Mouse (Mus musculus) gastrocnemius, adult 2 months (tissue): ENCODE data around the gene 1600002K03Rik. TPM values are rescaled to one million over a fixed set of nuclear protein-coding genes. Genes with fewer than 3 reads are reported as not detected.

Experiments
- DNase-seq: peaks from one replicate; pipeline ENCODE4 v3.0.0; 2022
- H3K27ac ChIP-seq: fragments of 200-600 bp; 2 replicates; pipeline ENCODE4 v1.8.1; 2022; ENCODE audit warnings: mild to moderate bottlenecking
- H3K4me3 ChIP-seq: fragments of 200-600 bp; 2 replicates; pipeline ENCODE4 v1.8.1; 2022; ENCODE audit warnings: mild to moderate bottlenecking, moderate library complexity
- CTCF ChIP-seq: fragments of 200-600 bp; IDR thresholded peaks from 2 replicates; pipeline ENCODE4 v1.8.1; 2022; ENCODE audit warnings: antibody characterized with exemption, mild to moderate bottlenecking, moderate library complexity
- intact Hi-C: fragments of 180-260 bp; cut with DNase I; formaldehyde crosslinking; loops from one replicate; pipeline ENCODE4 v1.15.1; 2025
- total RNA-seq, 2 experiments: library from RNA; stranded (reverse); gene quantifications; 2 replicates each; pipeline ENCODE4 v1.2.3; 2021

The 1600002K03Rik gene
- total RNA-seq, 2 experiments from 2014 or later: 6.6 to 7.1 TPM

DNA sequence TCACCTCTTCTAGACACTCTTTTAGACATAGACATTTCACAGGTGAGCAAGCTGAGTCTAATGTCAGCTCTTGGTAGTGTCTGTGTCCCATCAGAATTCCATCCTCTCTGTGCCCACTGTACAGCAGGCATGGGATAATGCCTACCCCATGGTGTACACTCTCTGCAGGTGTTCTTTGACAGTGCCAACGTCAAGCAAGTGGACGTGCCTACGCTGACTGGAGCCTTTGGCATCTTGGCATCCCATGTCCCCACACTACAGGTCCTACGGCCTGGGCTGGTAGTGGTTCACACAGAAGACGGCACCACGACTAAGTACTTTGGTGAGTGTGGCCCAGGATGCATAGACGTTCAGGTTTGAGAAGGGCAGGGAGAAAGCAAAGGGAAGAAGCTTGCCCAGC lies 29.1 kb upstream of the 1600002K03Rik start:
- no peak for TF ChIP-seq CTCF
- Histone ChIP-seq H3K4me3 (peak overlapping the region; percentile 95), H3K27ac (peak overlapping the region; percentile 98)
- intact Hi-C loops: no loop called here
- no peak for DNase-seq

DNA sequence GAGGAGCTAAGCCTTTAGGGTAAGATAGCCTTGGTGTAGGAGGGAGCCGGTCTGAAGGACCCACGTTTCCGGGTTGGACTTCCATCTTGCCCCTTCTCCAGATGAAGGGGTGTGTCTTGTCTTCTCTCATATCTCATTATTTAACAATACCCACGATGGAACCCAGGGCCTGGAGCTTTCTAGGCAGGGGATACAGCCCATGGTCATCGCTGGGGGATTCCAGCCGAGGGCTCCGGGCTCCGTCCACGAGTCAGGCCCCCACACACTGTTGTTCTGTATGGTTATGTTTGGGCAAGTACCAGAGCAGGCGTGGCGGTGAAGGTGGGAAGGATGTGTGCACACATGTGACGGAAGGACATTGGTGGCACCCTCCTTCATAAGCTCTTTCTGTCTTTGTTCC lies 28.6 kb upstream of the 1600002K03Rik start:
- no peak for DNase-seq
- no peak for TF ChIP-seq CTCF
- intact Hi-C loops: no loop called here
- peak overlapping the region; percentile 98; the same call in 1 of the 2 replicates for H3K27ac ChIP-seq
- peak overlapping the region; percentile 95 for H3K4me3 ChIP-seq

DNA sequence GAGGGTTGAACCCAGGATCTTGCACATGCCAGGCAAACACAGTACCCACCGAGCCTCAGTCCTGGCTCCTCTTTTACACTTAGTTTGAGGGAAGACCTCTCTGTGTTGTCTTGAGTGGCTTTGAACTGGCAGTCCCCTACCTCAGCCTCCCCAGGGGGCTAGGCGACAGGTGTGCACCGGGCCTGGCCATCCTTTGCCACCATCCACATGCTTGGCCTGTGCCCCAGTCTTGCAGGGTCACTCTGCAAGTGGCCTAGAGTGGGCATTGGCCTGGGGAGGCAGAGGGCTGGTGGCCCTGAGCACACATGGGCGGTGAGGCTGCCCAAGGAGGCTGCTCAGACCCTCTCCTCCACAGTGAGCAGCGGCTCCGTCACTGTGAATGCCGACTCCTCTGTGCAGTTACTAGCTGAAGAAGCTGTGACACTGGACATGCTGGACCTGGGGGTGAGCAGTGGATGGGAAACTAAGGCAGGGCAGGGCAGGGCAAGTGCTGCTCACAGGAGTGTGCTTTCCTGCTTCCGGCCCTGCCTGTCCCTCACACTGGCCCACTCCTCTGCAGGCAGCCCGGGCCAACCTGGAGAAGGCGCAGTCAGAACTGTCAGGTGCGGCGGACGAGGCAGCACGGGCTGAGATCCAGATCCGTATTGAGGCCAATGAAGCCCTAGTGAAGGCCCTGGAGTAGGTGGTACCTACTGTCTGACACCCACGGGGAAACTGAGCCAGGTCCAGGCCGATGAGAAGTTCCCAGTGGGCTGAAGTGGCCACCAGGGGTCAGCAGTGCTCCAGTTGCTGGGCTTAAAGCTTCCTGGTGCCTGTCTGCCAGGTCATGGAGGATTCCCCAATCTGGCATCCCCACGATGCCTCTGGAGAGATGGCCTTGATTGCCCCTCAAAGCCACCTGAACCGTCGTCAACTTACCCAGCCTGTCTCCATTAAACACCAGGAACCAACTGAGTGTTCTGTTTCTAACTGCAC lies 27.6 kb upstream of the 1600002K03Rik start:
- H3K27ac ChIP-seq: peak overlapping the region; percentile 100
- peak; percentile 94; the same call in 1 of the 2 replicates for TF ChIP-seq CTCF
- H3K4me3 ChIP-seq: peak overlapping the region; percentile 95
- intact Hi-C loops: loop anchor here (1.0 kb wide), 1 partner anchor 20 kb away; the partner anchor contains the start of gene Cirbp
- peak; percentile 86 for DNase-seq

DNA sequence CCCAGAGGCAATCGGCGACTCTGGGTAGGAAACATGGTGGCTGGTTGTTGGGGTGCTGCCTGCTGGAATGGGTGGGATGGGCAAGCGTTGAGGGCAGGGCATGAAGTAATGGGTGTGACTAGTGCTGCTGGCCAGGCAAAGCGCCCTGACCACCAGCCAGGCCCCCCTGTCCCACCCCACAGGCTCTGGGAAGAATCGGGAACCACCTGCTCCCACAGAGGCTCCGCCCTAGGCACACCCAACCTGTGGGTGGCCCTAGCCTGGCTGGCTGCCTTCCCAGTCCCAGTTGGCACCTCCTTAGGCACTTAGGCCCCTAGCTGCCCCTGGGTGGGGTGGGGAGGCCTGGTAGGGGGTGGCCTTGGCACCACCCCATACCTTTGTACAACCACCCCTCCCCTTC lies 26.8 kb upstream of the 1600002K03Rik start:
- H3K27ac ChIP-seq: peak overlapping the region; percentile 100
- peak overlapping the region; percentile 95 for H3K4me3 ChIP-seq
- peak; percentile 71 for DNase-seq
- intact Hi-C loops: loop anchor here (1.0 kb wide), 1 partner anchor 19 kb away; the partner anchor contains the start of gene Cirbp
- no peak for TF ChIP-seq CTCF

DNA sequence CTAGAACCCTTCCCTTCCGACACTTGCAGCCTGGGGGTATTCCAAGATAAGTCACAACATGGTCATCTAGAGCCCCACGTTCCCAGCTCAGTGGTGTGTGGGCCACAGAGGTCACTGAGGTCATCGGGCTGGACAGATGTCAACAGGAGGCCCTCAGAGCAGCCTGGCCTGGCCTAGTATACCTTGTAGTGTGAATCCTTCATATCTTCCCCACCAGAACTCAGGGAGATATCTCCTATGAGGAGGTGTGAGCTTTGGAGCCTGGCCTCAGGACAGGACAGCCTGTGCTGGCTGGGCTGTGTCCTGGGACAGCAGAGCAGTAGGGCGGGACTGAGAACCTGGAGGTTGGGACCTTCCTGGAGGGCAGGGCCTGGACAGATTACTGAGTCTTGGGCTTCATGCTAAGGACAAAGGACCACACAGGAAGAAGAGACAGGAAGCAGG lies 26.2 kb upstream of the 1600002K03Rik start:
- H3K27ac ChIP-seq: peak overlapping the region; percentile 100
- peak; percentile 63 for DNase-seq
- H3K4me3 ChIP-seq: peak overlapping the region; percentile 95
- TF ChIP-seq CTCF: no peak
- intact Hi-C loops: no loop called here

DNA sequence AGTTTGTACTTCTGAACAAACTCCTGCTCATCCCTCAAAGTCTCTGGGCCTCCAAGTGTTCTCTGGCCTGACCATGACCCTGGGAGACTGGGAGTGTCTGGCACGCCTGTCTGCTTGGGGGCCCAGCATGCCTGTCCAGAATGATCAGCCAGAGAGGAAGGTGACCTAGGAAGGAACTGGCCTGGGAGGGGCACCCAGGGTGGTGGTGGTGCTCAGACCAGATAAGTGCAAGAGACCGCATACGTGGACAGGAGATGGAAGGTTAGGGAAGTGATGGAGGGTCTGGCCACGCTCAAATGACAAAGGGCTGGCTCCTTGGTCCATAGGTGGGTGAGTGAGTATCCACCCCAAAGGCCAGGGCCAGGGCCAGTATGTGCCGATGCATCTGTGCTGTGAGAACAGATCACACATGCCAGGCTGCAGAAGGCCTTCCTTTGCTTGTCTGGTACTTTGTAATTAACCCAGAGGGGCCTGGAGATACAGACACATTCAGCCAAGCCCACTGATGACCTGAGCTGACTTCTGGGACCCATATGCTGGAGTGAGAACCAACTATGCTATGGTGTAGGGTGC lies 25.5 kb upstream of the 1600002K03Rik start:
- intact Hi-C loops: no loop called here
- peak overlapping the region; percentile 100 for H3K27ac ChIP-seq
- DNase-seq: peak; percentile 51
- H3K4me3 ChIP-seq: peak overlapping the region; percentile 89
- no peak for TF ChIP-seq CTCF

DNA sequence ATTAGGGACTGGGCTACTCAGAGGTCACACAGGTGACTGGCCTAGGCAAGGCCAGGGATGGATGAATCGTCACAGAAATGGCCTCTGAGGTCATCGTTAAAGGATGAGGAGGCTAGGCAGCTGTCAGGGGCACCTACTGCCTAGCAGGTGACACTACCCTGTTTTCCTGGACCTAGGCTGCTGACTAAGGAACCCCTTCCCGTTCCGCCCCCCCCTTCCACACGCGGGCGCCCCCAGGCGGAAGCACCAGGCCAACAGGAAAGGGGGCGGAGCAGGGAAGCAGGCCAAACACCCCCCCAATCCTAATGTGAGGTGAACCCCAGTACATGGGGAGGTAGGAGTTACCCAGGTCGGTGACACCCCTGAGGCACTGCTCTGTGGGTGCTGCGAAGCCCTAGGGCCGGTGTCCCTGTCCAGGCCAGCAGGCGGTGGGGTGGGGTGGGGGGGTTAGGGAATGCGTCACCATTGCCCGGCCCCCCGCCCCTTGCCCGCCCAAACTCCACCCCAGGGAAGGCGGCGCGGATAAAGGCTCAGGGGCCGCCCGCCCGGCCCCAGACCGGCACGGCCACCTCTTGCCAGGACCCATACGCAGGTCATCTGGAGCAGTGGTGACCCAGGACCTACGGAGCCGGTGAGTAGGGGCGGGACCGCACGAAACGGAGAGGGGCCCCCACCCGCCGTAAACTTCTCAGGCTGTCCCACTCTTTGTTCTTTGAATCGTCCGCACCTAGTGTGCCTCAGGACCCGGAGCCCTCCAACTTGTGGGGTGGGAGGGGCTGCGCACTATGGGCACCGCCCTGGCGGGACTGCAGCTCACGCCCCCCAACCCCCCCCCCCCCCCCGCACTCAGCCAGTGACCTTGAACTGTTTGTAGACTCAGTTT lies 24.8 kb upstream of the 1600002K03Rik start, which contains the start of gene Midn:
Midn (plus strand) TSS at position 554 of the 883 bp plus-strand sequence.
- TF ChIP-seq CTCF: peak; percentile 66
- intact Hi-C loops: no loop called here
- H3K27ac ChIP-seq: peak within 1 kb of the TSS; percentile 100
- DNase-seq: peak; percentile 93
- peak within 1 kb of the TSS; percentile 89 for H3K4me3 ChIP-seq

DNA sequence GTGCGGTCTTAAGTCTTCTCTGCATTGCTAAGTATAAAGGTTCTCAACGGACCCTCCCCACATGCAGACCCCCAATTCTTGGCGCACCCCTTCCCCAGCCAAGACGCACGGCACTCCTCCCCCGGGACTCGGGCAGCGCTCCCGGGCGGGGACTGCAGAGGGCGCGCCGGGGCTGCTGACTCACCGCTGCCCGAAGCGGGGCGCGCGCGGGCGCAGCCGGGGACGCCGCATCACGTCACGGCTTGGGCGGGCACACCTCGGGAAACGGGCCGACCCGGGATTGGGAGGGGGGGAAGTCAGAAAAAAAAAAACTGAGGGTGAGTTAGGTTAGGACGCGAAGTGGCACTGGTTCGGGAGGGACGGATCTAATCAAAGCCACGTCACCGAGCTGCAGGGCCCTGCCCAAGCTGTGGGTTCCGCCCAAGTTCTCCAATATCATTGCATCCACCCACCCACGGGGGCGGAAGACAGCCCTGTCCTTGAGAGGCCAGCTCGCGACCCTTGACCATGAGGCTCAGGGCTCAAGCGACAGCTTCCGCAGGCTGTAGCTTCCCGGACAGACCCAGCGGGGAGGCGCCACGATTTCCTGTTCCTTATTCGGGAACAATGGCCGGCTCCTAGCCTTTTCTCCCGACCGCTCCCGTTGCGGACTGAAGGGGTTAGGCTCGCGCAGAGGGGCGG lies 24.0 kb upstream of the 1600002K03Rik start:
- H3K4me3 ChIP-seq: peak overlapping the region; percentile 89
- peak; percentile 97 for DNase-seq
- intact Hi-C loops: no loop called here
- H3K27ac ChIP-seq: peak overlapping the region; percentile 100
- peak; percentile 79 for TF ChIP-seq CTCF

DNA sequence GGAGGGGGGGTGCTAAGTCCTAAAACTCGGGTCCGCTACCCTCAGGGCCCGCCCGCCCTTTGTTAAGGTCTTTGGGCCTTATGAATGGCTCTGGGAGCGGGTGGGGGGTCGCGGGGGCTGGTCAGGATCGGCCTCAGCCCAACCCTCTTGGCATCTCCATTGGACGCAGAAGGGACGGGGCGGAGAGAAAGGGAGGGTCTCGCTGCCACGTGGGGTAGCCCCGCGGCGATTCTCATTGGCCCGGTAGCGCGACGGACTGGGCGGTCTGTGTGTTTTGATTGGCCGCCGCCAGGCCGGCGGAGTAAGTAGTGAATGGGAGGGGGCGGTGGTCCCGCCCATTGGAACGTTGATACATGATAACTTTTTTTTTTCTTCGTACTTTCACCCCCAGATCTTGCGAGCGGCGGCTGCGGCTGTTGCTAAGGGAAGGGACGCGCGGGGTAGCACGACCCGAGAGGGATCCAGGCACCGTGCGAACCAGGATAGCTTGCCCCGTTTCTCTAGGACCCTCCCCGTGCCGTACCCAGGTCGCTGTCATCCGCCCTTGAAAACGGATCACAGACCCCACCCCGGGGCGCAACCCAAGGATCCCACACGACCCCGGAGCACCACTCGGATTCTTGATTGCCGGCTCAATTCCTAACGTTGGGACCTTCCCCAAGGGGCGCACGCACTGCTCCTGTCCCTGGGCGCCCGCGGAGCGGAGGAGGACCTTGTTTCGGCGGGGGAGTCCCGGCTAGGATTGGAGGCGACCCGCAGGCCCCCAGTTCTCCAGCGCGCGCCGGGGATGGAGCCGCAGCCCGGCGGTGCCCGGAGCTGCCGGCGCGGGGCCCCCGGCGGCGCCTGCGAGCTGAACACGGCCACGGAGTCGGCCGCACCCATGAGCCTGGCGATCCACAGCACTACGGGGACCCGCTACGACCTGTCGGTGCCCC lies 23.2 kb upstream of the 1600002K03Rik start:
- peak overlapping the region; percentile 89 for H3K4me3 ChIP-seq
- H3K27ac ChIP-seq: peak overlapping the region; percentile 100
- peak; percentile 98 for DNase-seq
- no peak for TF ChIP-seq CTCF
- intact Hi-C loops: no loop called here
